Mouse (Mus musculus) telencephalon, adult 2 months (tissue): ENCODE measurements around the gene Sox9.

Source experiments
- DNase-seq: peaks from one replicate; pipeline ENCODE4 v3.0.0-alpha.2; 2011; ENCODE audit warnings: low read depth, low spot score

Gene Sox9

GRCm38 (mm10) chr11:112781994-112782356, at the start of gene Sox9:
Gene Sox9 (plus strand): TSS chr11:112782224.
- peak; percentile 68 for DNase-seq

- DNase-seq = peak; percentile 38
These were observed 49.6 kb upstream of the Sox9 start for GRCm38 (mm10) chr11:112732401-112732800.

GRCm38 (mm10) chr11:112737071-112737470, 45.0 kb upstream of the Sox9 start:
- DNase-seq = no peak

GRCm38 (mm10) chr11:112739681-112740080, 42.3 kb upstream of the Sox9 start:
- no peak for DNase-seq

GRCm38 (mm10) chr11:112756516-112756915, 25.5 kb upstream of the Sox9 start:
- DNase-seq = no peak

GRCm38 (mm10) chr11:112758056-112758455, 24.0 kb upstream of the Sox9 start:
- no peak for DNase-seq

GRCm38 (mm10) chr11:112766956-112767355, 15.1 kb upstream of the Sox9 start:
- no peak for DNase-seq

- no peak for DNase-seq
These were observed 14.4 kb upstream of the Sox9 start for GRCm38 (mm10) chr11:112767531-112768041.

GRCm38 (mm10) chr11:112772791-112773355, 9.2 kb upstream of the Sox9 start:
- no peak for DNase-seq

- DNase-seq = no peak
These were observed 2.3 kb upstream of the Sox9 start for GRCm38 (mm10) chr11:112779762-112780161.

- no peak for DNase-seq
These were observed 1.6 kb upstream of the Sox9 start for GRCm38 (mm10) chr11:112780394-112780920.

- peak; percentile 83 for DNase-seq
These were observed 751 bp upstream of the Sox9 start for GRCm38 (mm10) chr11:112781035-112781911.

GRCm38 (mm10) chr11:112782357-112783121, 515 bp downstream of the Sox9 start:
- DNase-seq = no peak

GRCm38 (mm10) chr11:112783401-112784346, 1.6 kb downstream of the Sox9 start:
- DNase-seq = no peak

GRCm38 (mm10) chr11:112784347-112784902, 2.4 kb downstream of the Sox9 start:
- no peak for DNase-seq

- no peak for DNase-seq
These were observed 2.9 kb downstream of the Sox9 start for GRCm38 (mm10) chr11:112784903-112785381.

GRCm38 (mm10) chr11:112785581-112785980, 3.6 kb downstream of the Sox9 start:
- DNase-seq = no peak

GRCm38 (mm10) chr11:112786427-112786826, 4.4 kb downstream of the Sox9 start:
- DNase-seq = no peak

GRCm38 (mm10) chr11:112788296-112788695, 6.3 kb downstream of the Sox9 start:
- no peak for DNase-seq

GRCm38 (mm10) chr11:112796379-112796778, 14.4 kb downstream of the Sox9 start:
- DNase-seq = no peak
